Mouse (Mus musculus): ENCODE measurements around the gene Olfr980.
"Not testable (repeated sequence)": the region's sequence is repeated elsewhere in the genome, so short reads cannot be mapped to it uniquely, and the experiment has no call there.

DNA sequence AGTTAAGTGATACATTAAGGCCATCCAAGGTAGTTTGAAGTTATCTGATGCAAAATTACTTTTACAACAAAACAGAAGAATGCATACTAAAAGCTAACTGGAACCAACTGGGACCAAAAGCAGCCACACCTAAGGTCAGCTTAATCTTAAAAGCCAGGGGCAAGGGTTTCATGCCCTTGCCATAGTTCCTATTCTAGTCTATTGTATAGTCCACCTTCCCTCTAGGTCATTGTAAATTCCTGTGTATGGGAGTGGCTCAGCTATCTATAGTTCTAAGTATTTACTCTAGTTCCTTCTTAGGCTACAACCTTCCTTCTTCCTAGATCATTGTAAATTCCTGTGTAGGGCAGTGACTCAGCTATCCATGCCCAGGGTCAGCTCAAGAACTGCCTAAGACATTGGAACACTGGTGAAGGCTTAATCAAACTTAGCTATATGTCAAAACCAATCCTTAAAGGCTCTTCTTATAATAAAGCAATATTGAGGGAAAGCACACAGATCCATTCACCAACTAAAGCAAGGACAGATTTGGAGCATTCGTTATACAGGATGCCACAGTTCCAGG is 32.7 kb downstream of the Olfr980 start:
- TF ChIP-seq POLR2A, CTCF (IDR thresholded peaks at IDR 0.05; ENCODE audit: insufficient read depth, low read depth, low read length): not testable (repeated sequence)
